Mouse (Mus musculus) bone marrow macrophage, adult 2 months (primary cell): Measurements from ENCODE around the gene Gpr182.

Experiments
- CTCF ChIP-seq: IDR thresholded peaks from 2 replicates; pipeline ENCODE4 v1.5.1; 2012; ENCODE audit warnings: low read depth, mild to moderate bottlenecking, low read length, moderate library complexity
- POLR2A ChIP-seq: IDR thresholded peaks from 2 replicates; pipeline ENCODE4 v1.6.1; 2012; ENCODE audit warnings: mild to moderate bottlenecking, low read depth, low read length, borderline replicate concordance

- TF ChIP-seq CTCF (no peak), POLR2A (no peak)
These were observed 15.3 kb downstream of the Gpr182 start for GRCm38 (mm10) chr10:127736266-127736665.
